Mouse (Mus musculus) limb, embryonic 12.5 days (tissue): ENCODE data around the gene Tyk2. TPM values are rescaled to one million over a fixed set of nuclear protein-coding genes. Genes with fewer than 3 reads are reported as not detected.
A peak's percentile ranks its signal among the peaks of the same experiment; 100 is the strongest.

Experiments used
- ATAC-seq: fragments of 200-750 bp; cut with Nextera tagmentation; 2 replicates; pipeline ENCODE4 v1.8.0; 2017; ENCODE audit warnings: low read depth, moderate TSS enrichment; ENCODE audit not compliant: insufficient number of reproducible peaks, insufficient read depth, low FRiP score, low TSS enrichment
- H3K27ac ChIP-seq: fragments of 300-500 bp; sonication (generic); 2 replicates; pipeline ENCODE4 v1.5.1; 2016; ENCODE audit warnings: mild to moderate bottlenecking, moderate library complexity
- H3K27me3 ChIP-seq: fragments of 300-500 bp; sonication (generic); 2 replicates; pipeline ENCODE4 v1.6.1; 2016; ENCODE audit warnings: mild to moderate bottlenecking, moderate library complexity
- H3K36me3 ChIP-seq: fragments of 300-500 bp; sonication (generic); 2 replicates; pipeline ENCODE4 v1.6.1; 2016; ENCODE audit warnings: mild to moderate bottlenecking, moderate library complexity
- H3K4me1 ChIP-seq: fragments of 300-500 bp; sonication (generic); replicated peaks from 2 replicates; pipeline ENCODE4 v1.6.1; 2016
- H3K4me2 ChIP-seq: fragments of 300-500 bp; sonication (generic); 2 replicates; pipeline ENCODE4 v1.6.1; 2016; ENCODE audit warnings: mild to moderate bottlenecking, moderate library complexity
- H3K4me3 ChIP-seq: fragments of 300-500 bp; sonication (generic); replicated peaks from 2 replicates; pipeline ENCODE4 v1.5.1; 2016; ENCODE audit warnings: mild to moderate bottlenecking
- H3K9ac ChIP-seq: fragments of 300-500 bp; sonication (generic); replicated peaks from 2 replicates; pipeline ENCODE4 v1.6.1; 2016; ENCODE audit warnings: mild to moderate bottlenecking, moderate library complexity
- H3K9me3 ChIP-seq: fragments of 300-500 bp; sonication (generic); 2 replicates; pipeline ENCODE4 v1.6.1; 2016; ENCODE audit warnings: mild to moderate bottlenecking, moderate library complexity
- WGBS: fragments of 180-500 bp; shearing (Covaris S2); methylation state at CpG from one replicate; pipeline ENCODE4 v1.1.7; 2016; 5-methylcytosine and 5-hydroxymethylcytosine counted together
- polyA plus RNA-seq: library from polyadenylated mRNA; unstranded; fragments of >200 nt; fragmentation: Nextera tagmentation; extraction: Ambion mirVana; gene quantifications from 2 replicates; pipeline ENCODE4 v1.2.1, GENCODE M21; 2016

Tyk2 gene
- polyA plus RNA-seq, 1 experiment from 2014 or later = 15.0 TPM

DNA sequence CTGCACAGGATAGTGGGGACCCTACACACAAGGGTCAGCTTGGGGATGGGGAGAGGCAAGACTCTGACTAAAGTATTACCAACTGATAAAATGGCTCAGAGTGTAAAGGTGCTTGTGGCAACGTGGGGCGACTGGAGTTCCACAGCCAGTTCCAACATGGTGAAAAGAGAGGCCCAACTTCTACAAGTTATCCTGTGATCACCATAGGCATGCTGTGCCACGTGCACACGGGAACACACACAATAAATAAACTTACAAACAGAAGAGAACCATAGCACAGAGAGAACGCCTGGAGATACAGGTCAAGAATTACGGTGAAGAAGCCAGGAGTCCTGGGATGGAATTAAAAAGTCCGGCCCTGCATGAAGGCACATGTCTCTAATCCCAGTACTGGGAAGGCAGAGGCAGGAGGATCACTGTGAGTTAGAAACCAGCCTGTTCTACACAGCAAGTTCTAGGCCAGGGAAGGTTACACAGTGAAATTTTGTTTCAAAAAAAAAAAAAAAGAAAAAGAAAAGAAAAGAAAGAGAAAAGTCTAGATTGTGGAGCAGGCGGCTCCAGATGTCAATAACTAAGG, 18.1 kb upstream of the Tyk2 start:
- no peak for ATAC-seq
- H3K4me3 ChIP-seq = peak overlapping the region; percentile 72
- H3K9ac ChIP-seq = peak overlapping the region; percentile 80
- H3K4me2 ChIP-seq = peak overlapping the region; percentile 88
- H3K27me3 ChIP-seq = no peaks in the 10 kb centered on the region
- H3K9me3 ChIP-seq = no peaks in the 10 kb centered on the region
- peaks cover 52% of the 10 kb centered on the region for H3K4me1 ChIP-seq
- peak overlapping the region; percentile 82; the same call in 1 of the 2 replicates for H3K27ac ChIP-seq
- H3K36me3 ChIP-seq = peaks cover 31% of the 10 kb centered on the region
- 12% methylated on average over 8 of the region's 8 CpGs for WGBS

DNA sequence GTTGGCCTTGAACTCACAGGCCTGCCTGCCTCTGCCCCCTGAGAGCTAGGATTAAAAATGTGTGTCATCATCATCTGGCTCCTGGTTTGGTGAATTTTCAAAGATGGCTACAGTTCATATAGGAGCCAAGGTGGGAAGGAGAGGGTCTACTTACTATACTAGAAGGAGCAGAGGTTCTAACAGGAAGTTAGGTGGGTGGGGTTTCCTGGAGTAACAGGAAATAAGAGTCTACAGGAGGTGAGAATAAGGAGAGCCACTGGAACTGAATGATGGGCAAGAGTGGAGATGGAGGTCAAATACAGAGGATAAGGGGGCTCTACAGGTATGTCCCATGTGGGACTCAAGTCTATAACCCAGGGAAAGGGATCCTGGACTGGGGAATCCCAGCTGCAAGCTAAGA, 17.4 kb upstream of the Tyk2 start:
- Histone ChIP-seq H3K4me3 (peak overlapping the region; percentile 72), H3K4me2 (peak overlapping the region; percentile 88), H3K36me3 (peaks cover 38% of the 10 kb centered on the region), H3K4me1 (peaks cover 44% of the 10 kb centered on the region), H3K9ac (peak overlapping the region; percentile 80; the same call in 1 of the 2 replicates), H3K27ac (no peak overlapping the region), H3K27me3 (no peaks in the 10 kb centered on the region), H3K9me3 (no peaks in the 10 kb centered on the region)
- ATAC-seq = no peak

DNA sequence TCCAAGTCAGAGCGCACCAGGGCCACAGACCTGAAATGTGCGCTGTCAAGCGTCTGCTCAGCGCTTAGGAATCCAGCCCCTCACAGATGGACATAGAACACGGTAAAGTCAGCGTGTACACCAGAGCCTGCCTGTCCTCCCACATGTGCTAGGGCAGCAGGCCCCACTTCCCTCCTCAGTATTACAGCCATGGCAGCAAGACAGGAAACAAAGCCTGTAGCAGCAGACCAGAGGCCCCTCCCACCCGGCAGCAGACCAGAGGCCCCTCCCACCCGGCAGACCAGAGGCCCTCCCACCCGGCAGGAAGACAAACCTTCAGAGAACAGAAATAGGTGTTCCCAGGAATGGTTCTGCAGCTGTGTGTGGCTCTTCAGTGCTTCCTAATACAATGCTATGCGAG, 15.7 kb upstream of the Tyk2 start:
- Histone ChIP-seq H3K4me3 (peak overlapping the region; percentile 16), H3K4me2 (peak overlapping the region; percentile 48), H3K27me3 (no peaks in the 10 kb centered on the region), H3K36me3 (peaks cover 56% of the 10 kb centered on the region), H3K9ac (peak overlapping the region; percentile 42; the same call in 1 of the 2 replicates), H3K27ac (peak overlapping the region; percentile 53; the same call in 1 of the 2 replicates), H3K4me1 (peaks cover 32% of the 10 kb centered on the region), H3K9me3 (no peaks in the 10 kb centered on the region)
- 47% methylated on average over 10 of the region's 10 CpGs for WGBS
- ATAC-seq = no peak

DNA sequence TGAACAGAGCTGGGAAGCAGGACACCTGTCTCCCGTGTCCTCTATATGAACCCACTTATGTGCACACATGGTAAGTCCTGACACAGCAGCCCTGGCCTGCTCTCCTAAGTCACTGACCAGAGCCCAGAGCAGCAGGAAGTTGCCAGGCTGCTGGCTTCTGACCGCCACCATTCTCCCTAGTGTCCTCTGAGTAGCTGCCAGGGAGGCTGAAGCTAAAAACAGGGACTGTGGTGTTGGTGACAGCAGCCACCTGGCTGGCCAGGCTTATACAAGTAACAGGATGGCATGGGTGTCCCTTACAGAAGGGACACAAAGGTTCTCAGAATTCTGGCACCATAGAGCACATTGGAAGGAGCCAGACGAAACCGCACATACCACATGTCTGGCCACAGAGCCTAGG, 14.4 kb upstream of the Tyk2 start:
- H3K27me3 ChIP-seq = no peaks in the 10 kb centered on the region
- H3K4me3 ChIP-seq = no peak overlapping the region
- H3K4me1 ChIP-seq = peaks cover 32% of the 10 kb centered on the region
- H3K27ac ChIP-seq = no peak overlapping the region
- H3K9me3 ChIP-seq = no peaks in the 10 kb centered on the region
- ATAC-seq = no peak
- 97% methylated on average over 4 of the region's 4 CpGs for WGBS
- H3K36me3 ChIP-seq = peaks cover 68% of the 10 kb centered on the region
- no peak overlapping the region for H3K9ac ChIP-seq
- no peak overlapping the region for H3K4me2 ChIP-seq

DNA sequence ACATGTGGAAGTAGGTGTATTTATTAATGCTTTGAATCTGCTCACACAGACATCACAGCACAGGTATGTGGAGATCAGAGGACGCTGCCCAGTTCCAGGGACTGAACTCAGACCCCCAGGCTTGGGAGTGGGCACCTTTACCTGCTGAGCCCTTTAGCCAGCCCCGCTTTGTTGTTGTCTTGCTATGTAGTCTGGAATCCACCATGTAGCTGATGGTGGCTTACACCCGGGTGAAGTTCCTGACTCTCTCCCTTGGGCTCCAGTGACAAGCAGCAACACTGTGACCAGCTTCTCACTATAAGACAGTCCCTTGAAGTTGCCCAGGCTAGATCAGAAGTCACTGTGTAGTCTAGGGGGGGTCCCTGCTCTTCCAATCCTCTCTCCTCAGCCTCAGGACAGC, 13.3 kb upstream of the Tyk2 start:
- Histone ChIP-seq H3K4me3 (no peak overlapping the region), H3K9ac (no peak overlapping the region), H3K27me3 (no peaks in the 10 kb centered on the region), H3K27ac (no peak overlapping the region), H3K4me2 (no peak overlapping the region), H3K9me3 (no peaks in the 10 kb centered on the region), H3K4me1 (peaks cover 32% of the 10 kb centered on the region), H3K36me3 (peaks cover 79% of the 10 kb centered on the region)
- 94% methylated on average over 3 of the region's 3 CpGs for WGBS
- ATAC-seq = no peak

DNA sequence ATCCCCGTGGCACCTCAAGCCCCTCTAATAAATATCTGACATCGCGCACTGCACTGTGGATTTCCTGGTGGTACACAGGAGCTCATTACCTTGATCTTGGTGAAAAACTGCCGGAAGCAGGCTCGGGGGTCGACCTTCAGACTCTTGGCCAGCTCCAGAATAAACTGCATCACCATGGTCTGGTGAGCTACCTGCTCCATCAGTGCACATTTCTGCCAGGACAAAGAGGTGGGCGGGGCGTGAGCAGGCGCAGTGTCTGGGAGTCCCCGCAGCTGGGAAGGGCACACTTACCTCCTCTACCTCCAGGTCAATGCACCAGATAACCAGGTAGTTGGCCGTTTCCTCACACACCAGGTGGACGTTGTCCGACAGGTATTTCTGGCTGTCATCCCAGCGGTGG, 10.9 kb upstream of the Tyk2 start:
- Histone ChIP-seq H3K36me3 (peaks cover 96% of the 10 kb centered on the region), H3K4me2 (no peak overlapping the region), H3K4me3 (no peak overlapping the region), H3K27ac (no peak overlapping the region), H3K9me3 (no peaks in the 10 kb centered on the region), H3K4me1 (peaks cover 11% of the 10 kb centered on the region), H3K9ac (no peak overlapping the region), H3K27me3 (no peaks in the 10 kb centered on the region)
- no peak for ATAC-seq
- 92% methylated on average over 14 of the region's 14 CpGs for WGBS

DNA sequence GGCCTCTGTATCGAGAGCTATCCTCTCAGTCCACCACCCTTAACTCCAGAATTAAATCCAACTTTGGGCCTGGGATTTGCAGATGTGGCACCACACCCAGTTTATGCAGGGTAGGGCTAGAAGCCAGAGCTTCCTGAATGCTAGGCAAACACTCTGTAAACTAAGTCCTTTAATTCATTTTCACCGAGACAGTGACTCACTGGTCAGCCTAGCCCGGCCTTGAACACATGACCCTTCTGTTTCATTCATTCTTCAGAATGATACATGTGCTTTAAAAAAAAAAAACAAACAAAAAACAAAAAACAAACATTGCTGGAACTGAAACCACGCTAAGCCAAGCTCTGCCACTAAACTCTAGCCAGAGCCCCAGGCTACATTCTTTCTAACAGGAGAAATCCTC, 7.3 kb upstream of the Tyk2 start:
- WGBS = 87% methylated on average over 4 of the region's 4 CpGs

DNA sequence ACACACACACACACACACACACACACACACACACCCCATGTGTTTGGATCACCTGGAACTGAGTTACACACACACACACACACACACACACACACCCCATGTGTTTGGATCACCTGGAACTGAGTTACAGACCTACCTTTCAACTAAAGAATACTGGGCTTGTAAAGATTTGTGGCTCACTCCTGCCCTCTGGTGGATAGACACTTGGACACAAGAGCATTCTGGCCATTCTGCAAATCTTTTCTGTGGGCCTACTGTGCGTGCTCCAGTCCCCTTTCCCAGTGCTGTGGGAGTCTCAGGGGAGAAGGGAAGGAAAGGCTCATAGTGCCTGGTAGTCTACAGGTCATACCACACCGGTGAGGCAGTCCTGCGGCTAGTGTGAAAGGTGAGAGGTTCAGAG, 6.2 kb upstream of the Tyk2 start:
- Histone ChIP-seq H3K4me1 (no peaks in the 10 kb centered on the region), H3K4me3 (no peak overlapping the region), H3K9me3 (no peaks in the 10 kb centered on the region), H3K36me3 (peaks cover 52% of the 10 kb centered on the region), H3K9ac (no peak overlapping the region), H3K27me3 (no peaks in the 10 kb centered on the region), H3K27ac (no peak overlapping the region), H3K4me2 (no peak overlapping the region)
- WGBS = 50% methylated on average over 3 of the region's 3 CpGs
- ATAC-seq = no peak

More for the DNA sequence above, 7.3 kb upstream of the Tyk2 start:
- Histone ChIP-seq H3K4me1 (no peaks in the 10 kb centered on the region), H3K9ac (no peak overlapping the region), H3K36me3 (peaks cover 63% of the 10 kb centered on the region), H3K4me2 (no peak overlapping the region), H3K9me3 (no peaks in the 10 kb centered on the region), H3K27ac (no peak overlapping the region), H3K27me3 (no peaks in the 10 kb centered on the region), H3K4me3 (no peak overlapping the region)
- ATAC-seq = no peak

DNA sequence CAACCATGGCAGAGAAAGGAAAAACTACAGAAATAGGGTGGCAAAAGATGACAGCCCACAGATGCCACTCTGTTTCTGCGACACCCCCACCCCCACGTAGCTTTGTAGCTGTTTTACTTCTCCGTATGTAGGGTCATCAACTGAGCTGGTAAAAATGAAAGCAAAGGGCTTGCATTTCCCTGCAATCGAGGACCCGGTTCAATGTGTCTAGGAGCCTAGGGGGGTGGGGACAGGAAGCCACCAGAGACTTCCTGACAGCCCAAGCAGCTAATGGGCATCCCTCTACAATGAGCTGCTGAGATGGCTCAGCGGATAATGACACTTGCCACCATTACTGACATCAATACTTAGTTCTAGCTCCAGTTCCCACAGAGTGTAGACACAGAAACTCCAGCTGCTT, 5.4 kb upstream of the Tyk2 start:
- no peak for ATAC-seq
- Histone ChIP-seq H3K36me3 (peaks cover 43% of the 10 kb centered on the region), H3K4me1 (no peaks in the 10 kb centered on the region), H3K9ac (no peak overlapping the region), H3K27me3 (no peaks in the 10 kb centered on the region), H3K27ac (0 out of 2 replicates have a peak overlapping the region, but pooled peaks have one; percentile 7), H3K4me3 (no peak overlapping the region), H3K4me2 (no peak overlapping the region), H3K9me3 (no peaks in the 10 kb centered on the region)
- WGBS = 88% methylated on average over 6 of the region's 6 CpGs

DNA sequence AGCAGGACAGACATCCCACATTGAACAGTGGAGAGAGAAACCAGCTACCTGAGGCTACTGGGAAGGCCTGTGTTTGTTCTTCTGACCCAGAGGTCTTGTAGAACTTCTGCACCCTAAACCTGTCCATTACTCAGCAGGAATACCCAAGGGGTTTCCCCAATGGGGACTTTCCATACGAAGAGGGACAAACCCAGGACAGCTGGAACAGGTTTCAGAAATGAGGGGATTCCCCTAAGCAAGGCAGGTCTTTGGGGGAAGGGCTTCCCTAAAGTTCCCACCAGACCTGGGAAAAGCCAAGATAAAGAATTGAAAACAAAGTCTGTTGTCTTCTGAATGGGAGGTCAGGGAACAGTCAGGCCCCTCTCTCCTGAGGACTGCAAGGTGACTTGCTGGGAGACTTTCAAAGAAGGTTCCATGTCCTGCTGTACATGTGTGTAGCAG, 4.9 kb upstream of the Tyk2 start:
- 52% methylated on average over 1 of the region's 1 CpGs for WGBS
- H3K9ac ChIP-seq = no peak overlapping the region
- ATAC-seq = no peak
- no peak overlapping the region for H3K4me3 ChIP-seq
- no peaks in the 10 kb centered on the region for H3K9me3 ChIP-seq
- no peak overlapping the region for H3K27ac ChIP-seq
- H3K36me3 ChIP-seq = peaks cover 39% of the 10 kb centered on the region
- no peaks in the 10 kb centered on the region for H3K4me1 ChIP-seq
- no peak overlapping the region for H3K4me2 ChIP-seq
- no peaks in the 10 kb centered on the region for H3K27me3 ChIP-seq

DNA sequence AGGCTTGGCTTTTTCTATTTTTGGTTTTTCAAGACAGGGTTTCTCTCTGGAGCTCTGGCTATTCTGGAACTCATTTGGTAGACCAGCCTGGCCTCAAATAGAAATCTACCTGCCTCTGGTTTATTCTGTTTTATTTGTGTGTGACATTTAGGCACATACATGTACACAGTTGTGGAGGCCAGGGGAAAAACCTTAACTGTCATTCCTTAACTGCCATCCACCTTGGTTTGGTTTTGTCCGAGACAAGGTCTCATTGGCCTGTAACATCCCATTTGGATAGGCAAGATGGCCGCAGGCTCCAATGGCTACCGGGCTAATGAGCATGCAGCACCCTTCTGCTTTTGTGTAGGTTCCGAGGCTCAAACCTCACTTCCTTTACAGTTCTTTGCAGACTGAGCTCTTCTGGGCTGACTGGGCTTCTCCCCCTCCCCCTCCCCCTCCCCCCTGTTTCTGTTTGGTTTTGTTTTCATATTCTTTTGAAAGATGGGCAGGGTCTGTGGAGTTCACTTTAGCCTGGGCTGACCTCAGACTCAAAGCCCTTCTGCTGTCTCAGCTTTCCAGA, 4.4 kb upstream of the Tyk2 start:
- H3K36me3 ChIP-seq = peaks cover 34% of the 10 kb centered on the region
- no peaks in the 10 kb centered on the region for H3K27me3 ChIP-seq
- H3K9ac ChIP-seq = no peak overlapping the region
- H3K9me3 ChIP-seq = no peaks in the 10 kb centered on the region
- H3K4me2 ChIP-seq = no peak overlapping the region
- ATAC-seq = no peak
- no peak overlapping the region for H3K27ac ChIP-seq
- H3K4me3 ChIP-seq = no peak overlapping the region
- WGBS = 82% methylated on average over 4 of the region's 4 CpGs
- H3K4me1 ChIP-seq = peaks cover 2% of the 10 kb centered on the region
